Mouse (Mus musculus) forebrain, embryonic 16.5 days (tissue): Measurements from ENCODE around the gene Tnfrsf13b. TPM values are rescaled to one million over a fixed set of nuclear protein-coding genes. Genes with fewer than 3 reads are reported as not detected.
"Not testable (repeated sequence)": the region's sequence is repeated elsewhere in the genome, so short reads cannot be mapped to it uniquely, and the experiment has no call there.

Experiments used
- ATAC-seq: fragments of 200-750 bp; cut with Nextera tagmentation; 2 replicates; pipeline ENCODE4 v1.8.0; 2017; ENCODE audit warnings: mild to moderate bottlenecking, moderate library complexity
- H3K27ac ChIP-seq: fragments of 300-500 bp; sonication (generic); 2 replicates; pipeline ENCODE4 v1.5.1; 2014; ENCODE audit warnings: low read length, control low read depth
- H3K27me3 ChIP-seq: fragments of 300-500 bp; sonication (generic); replicated peaks from 2 replicates; pipeline ENCODE4 v1.6.1; 2014; ENCODE audit warnings: low read length; ENCODE audit not compliant: control insufficient read depth, insufficient read depth
- H3K36me3 ChIP-seq: fragments of 300-500 bp; sonication (generic); 2 replicates; pipeline ENCODE4 v1.6.1; 2014; ENCODE audit not compliant: control insufficient read depth, insufficient read depth
- H3K4me1 ChIP-seq: fragments of 300-500 bp; sonication (generic); replicated peaks from 2 replicates; pipeline ENCODE4 v1.6.1; 2014; ENCODE audit warnings: low read length; ENCODE audit not compliant: control insufficient read depth, insufficient read depth
- H3K4me2 ChIP-seq: fragments of 300-500 bp; sonication (generic); 2 replicates; pipeline ENCODE4 v1.6.1; 2014; ENCODE audit warnings: mild to moderate bottlenecking, low read length, control low read depth
- H3K4me3 ChIP-seq: fragments of 300-500 bp; sonication (generic); replicated peaks from 2 replicates; pipeline ENCODE4 v1.5.1; 2014; ENCODE audit warnings: mild to moderate bottlenecking, low read length, control low read depth
- H3K9ac ChIP-seq: fragments of 300-500 bp; sonication (generic); replicated peaks from 2 replicates; pipeline ENCODE4 v1.6.1; 2014; ENCODE audit warnings: low read depth, low read length, control low read depth
- H3K9me3 ChIP-seq: fragments of 300-500 bp; sonication (generic); 2 replicates; pipeline ENCODE4 v1.6.1; 2016; ENCODE audit warnings: low read length; ENCODE audit not compliant: control insufficient read depth
- WGBS: fragments of 180-500 bp; shearing (Covaris S2); extraction: QIAGEN DNeasy Blood & Tissue Kit; methylation state at CpG from one replicate; pipeline ENCODE4 v1.1.7; 2014; 5-methylcytosine and 5-hydroxymethylcytosine counted together
- polyA plus RNA-seq: library from polyadenylated mRNA; unstranded; fragments of >200 nt; fragmentation: Nextera tagmentation; extraction: Ambion mirVana; gene quantifications from 2 replicates; pipeline ENCODE4 v1.2.1, GENCODE M21; 2015

The Tnfrsf13b gene
- polyA plus RNA-seq, 1 experiment from 2014 or later, result 0.57 TPM

DNA sequence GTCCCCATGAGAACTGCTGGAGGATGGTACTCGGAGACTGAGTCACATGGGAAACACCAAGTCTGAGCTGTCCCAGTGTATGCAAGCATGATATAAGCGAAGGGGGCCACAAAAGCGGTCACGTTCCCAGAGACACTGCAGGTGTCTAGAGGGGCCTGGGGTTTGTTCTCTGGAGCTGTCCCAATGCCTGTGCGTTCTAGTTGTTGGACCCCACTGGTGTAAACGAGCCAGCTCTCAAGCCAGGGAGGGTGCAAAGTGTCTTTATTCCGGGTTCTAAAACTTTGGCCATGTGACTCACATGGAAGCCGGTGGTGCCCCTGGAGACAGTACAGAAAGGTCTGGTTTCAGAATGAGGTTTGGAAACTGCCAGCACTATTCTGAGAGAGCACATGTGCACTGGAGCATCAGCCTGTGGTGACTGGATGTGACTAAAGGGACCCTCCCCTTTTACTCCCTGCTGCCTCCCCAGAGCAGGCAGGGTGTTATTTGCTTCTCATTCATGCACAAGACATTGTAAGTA, 3.7 kb upstream of the Tnfrsf13b start:
- no peak for ATAC-seq
- no peaks in the 10 kb centered on the region for H3K4me1 ChIP-seq
- no peaks in the 10 kb centered on the region for H3K36me3 ChIP-seq
- no peaks in the 10 kb centered on the region for H3K27me3 ChIP-seq
- H3K4me3 ChIP-seq, result no peak overlapping the region
- H3K9me3 ChIP-seq, result no peaks in the 10 kb centered on the region
- H3K27ac ChIP-seq, result no peak overlapping the region
- 91% methylated on average over 8 of the region's 8 CpGs for WGBS
- no peak overlapping the region for H3K4me2 ChIP-seq
- no peak overlapping the region for H3K9ac ChIP-seq

DNA sequence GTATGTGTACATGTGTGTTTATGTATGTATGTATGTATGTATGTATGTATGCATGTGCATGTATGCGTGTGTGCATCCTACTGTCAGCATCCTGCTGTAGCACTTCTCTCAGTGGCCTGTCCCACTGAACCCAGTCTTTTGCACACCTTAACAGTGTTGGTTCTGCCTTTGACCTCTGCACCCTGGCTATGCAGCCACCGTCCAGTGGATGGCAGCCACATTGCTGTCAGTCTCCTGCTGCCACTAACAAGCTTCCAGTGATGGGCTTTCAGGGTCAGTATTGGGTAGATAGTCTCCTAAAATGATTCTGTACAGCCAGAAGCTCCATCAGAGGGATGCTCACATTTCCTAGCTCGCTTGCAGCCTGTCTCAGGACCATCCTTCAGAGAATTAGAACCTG, 2.7 kb upstream of the Tnfrsf13b start:
- H3K9ac ChIP-seq, result no peak overlapping the region
- H3K4me1 ChIP-seq, result no peaks in the 10 kb centered on the region
- H3K4me3 ChIP-seq, result no peak overlapping the region
- ATAC-seq, result no peak
- no peaks in the 10 kb centered on the region for H3K36me3 ChIP-seq
- H3K4me2 ChIP-seq, result no peak overlapping the region
- no peak overlapping the region for H3K27ac ChIP-seq
- 82% methylated on average over 3 of the region's 3 CpGs for WGBS
- H3K27me3 ChIP-seq, result no peaks in the 10 kb centered on the region
- H3K9me3 ChIP-seq, result no peaks in the 10 kb centered on the region

DNA sequence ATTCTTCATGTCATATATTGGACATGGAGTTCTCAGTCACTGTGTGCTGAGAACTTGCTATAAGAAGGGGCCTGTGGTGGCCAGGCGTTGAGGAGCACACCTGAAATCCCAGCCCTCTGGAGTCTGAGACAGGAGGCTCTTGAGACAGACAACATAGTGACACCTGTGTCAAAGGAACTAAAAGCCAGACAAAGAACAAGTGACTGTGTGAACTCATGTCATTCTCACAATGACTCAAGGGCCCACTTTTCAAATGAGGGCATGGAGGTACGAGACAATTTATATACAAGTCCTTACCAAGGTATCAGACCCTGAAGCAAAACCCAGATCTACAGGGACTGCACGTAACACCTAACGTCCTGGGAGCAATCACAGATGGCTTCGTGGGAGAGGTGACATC, 585 bp upstream of the Tnfrsf13b start:
- H3K4me2 ChIP-seq, result no peak overlapping the region

DNA sequence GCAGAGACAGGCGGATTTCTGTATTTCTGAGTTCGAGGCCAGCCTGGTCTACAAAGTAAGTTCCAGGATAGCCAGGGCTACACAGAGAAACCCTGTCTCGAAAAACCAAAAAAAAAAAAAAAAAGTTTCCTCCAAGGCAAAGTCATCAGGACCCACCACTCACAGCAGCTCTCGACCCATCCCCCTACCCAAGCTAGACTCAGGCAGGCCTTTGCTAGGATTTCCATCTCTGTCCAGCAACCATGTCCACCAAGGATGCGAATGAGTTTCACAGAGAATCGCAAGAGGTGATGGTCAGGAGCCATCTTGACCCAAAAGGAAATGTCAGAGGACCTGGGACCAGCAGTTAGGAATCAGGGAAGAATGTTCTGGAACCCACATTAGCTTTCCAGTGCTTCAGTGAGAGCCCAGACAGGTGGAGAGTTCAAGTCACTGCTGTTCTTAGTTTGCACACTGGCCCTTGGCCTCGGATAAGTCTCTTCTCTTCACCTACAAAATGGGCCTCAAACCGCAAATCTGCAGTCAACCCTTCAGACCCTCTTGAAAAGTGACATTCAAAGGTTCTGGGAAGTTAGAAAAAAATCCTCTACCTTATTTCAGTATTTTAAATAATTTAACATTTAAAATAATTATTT, 983 bp downstream of the Tnfrsf13b start:
- H3K27me3 ChIP-seq, result no peaks in the 10 kb centered on the region
- H3K4me3 ChIP-seq, result no peak overlapping the region
- H3K36me3 ChIP-seq, result no peaks in the 10 kb centered on the region
- H3K4me2 ChIP-seq, result no peak overlapping the region
- no peak for ATAC-seq
- no peaks in the 10 kb centered on the region for H3K4me1 ChIP-seq
- 91% methylated on average over 8 of the region's 8 CpGs for WGBS
- no peak overlapping the region for H3K27ac ChIP-seq
- H3K9ac ChIP-seq, result no peak overlapping the region
- no peaks in the 10 kb centered on the region for H3K9me3 ChIP-seq

More for the DNA sequence above, 585 bp upstream of the Tnfrsf13b start:
- ATAC-seq, result no peak
- H3K4me3 ChIP-seq, result no peak overlapping the region
- H3K36me3 ChIP-seq, result no peaks in the 10 kb centered on the region
- H3K27ac ChIP-seq, result no peak overlapping the region
- H3K4me1 ChIP-seq, result no peaks in the 10 kb centered on the region
- no peaks in the 10 kb centered on the region for H3K9me3 ChIP-seq
- no peaks in the 10 kb centered on the region for H3K27me3 ChIP-seq
- WGBS, result 92% methylated on average over 5 of the region's 5 CpGs
- H3K9ac ChIP-seq, result no peak overlapping the region

DNA sequence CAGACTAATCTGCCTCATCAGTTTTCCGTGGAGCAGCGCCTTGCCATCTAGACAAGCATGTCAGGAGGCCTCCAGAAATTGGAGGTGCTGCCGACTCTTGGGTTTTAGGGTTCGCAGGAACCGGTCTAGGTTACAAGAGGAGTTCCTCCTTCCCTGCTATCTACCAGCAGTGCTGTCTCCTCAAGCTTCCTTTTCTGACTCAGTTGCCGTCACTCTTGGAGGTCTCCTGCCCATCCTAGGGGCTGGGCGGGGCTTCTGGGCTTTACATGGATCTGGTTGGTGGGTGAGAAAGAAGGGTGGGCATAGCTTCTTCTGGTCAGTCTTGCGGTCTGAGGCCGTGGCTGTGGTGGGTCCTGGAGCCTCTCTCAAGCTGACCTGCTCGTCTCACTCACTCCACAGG, 2.8 kb downstream of the Tnfrsf13b start:
- no peak for ATAC-seq
- H3K27me3 ChIP-seq, result no peaks in the 10 kb centered on the region
- H3K9me3 ChIP-seq, result no peaks in the 10 kb centered on the region
- no peak overlapping the region for H3K9ac ChIP-seq
- no peak overlapping the region for H3K4me3 ChIP-seq
- H3K36me3 ChIP-seq, result no peaks in the 10 kb centered on the region
- H3K4me1 ChIP-seq, result no peaks in the 10 kb centered on the region
- no peak overlapping the region for H3K4me2 ChIP-seq
- no peak overlapping the region for H3K27ac ChIP-seq
- WGBS, result 60% methylated on average over 10 of the region's 10 CpGs

DNA sequence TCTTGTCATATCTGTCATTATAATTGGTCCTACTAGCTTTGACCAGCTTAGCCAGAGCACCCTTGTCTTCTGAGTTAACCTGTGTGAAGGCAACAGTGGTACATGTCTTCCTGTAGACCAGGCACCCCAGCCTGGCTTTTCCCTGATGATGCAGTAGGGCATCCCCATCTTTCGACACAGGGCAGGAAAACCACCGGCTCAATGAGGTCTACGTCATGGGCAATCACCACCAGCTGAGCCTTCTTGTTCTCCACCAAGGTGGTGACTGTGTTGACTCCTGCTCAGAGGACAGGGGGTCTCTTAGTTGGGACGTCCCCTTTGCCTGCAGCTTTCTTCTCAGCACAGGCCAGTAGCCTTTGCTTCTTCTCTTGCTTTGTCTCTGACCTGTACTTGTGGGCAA, 4.1 kb downstream of the Tnfrsf13b start:
- not testable (repeated sequence) for H3K4me3 ChIP-seq, H3K27ac ChIP-seq, H3K27me3 ChIP-seq, H3K36me3 ChIP-seq, H3K4me1 ChIP-seq, ATAC-seq, H3K9ac ChIP-seq, H3K9me3 ChIP-seq, H3K4me2 ChIP-seq
- WGBS, result 82% methylated on average over 4 of the region's 4 CpGs

DNA sequence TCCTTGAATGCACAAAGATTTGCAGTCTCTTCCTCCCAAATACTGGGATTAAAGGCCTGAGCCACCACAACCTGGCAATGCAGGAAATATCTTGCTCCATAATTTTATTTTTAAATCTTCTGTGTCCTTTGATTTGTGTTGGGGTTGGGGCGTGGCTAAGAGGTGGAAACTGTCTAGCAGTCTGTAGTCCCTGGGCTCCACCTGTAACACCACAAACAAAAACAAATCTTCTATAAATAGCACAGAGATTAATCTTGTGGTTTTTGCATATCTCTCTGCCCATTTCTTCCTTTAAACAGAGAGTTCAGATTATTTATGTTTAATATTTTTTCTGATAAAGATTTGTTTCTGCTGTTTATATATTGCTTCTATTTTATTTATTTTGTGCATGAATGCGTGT, 6.4 kb downstream of the Tnfrsf13b start:
- 79% methylated on average over 2 of the region's 2 CpGs for WGBS
- Histone ChIP-seq H3K9me3 (no peaks in the 10 kb centered on the region), H3K4me2 (no peak overlapping the region), H3K4me1 (no peaks in the 10 kb centered on the region), H3K4me3 (no peak overlapping the region), H3K27me3 (no peaks in the 10 kb centered on the region), H3K27ac (no peak overlapping the region), H3K36me3 (no peaks in the 10 kb centered on the region), H3K9ac (no peak overlapping the region)
- ATAC-seq, result no peak

DNA sequence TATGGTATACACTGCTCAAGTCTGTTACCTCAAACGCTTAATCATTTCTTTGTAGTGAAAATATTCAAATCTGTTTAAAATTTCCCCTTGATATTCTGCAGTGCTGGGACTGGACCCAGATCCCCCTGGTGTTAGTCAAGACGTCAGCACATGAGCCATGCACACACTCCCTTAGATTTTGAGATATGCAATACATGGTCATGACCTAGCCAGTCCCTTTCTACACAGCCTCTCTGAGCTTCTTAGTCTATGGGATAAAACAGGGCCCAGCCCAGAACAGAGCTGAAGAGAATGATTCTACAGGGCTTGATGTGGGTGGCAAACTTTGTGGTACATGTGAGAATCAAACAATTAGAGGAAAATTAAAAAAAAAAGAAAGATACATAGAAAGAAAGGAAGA, 15.1 kb downstream of the Tnfrsf13b start:
- 76% methylated on average over 2 of the region's 2 CpGs for WGBS
- Histone ChIP-seq H3K27me3 (no peaks in the 10 kb centered on the region), H3K36me3 (no peaks in the 10 kb centered on the region), H3K4me2 (no peak overlapping the region), H3K4me1 (no peaks in the 10 kb centered on the region), H3K9me3 (no peaks in the 10 kb centered on the region), H3K27ac (no peak overlapping the region), H3K9ac (no peak overlapping the region), H3K4me3 (no peak overlapping the region)
- no peak for ATAC-seq

DNA sequence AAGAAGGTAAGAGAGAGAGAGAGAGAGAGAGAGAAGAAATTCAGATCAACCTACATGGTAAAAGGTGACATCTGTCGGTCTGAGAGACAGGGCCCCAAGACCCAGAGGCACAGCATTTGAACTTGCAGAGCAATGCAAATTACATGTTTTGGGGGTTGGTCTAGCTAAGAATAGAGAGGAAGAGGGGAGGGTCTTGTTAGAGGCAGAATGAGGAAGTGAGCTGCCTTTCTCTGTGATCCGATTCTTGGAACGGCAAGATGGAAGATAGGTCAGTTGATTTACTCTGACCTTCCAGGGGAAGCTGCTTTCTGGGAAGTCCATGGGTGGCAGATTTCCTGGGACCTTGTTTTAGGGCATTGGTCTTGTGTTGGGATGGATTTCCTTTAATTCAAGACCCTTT, 15.7 kb downstream of the Tnfrsf13b start:
- 73% methylated on average over 3 of the region's 3 CpGs for WGBS
- no peaks in the 10 kb centered on the region for H3K36me3 ChIP-seq
- H3K27ac ChIP-seq, result no peak overlapping the region
- no peak overlapping the region for H3K4me2 ChIP-seq
- H3K4me1 ChIP-seq, result peaks cover 3% of the 10 kb centered on the region
- no peak overlapping the region for H3K9ac ChIP-seq
- H3K4me3 ChIP-seq, result no peak overlapping the region
- H3K27me3 ChIP-seq, result no peaks in the 10 kb centered on the region
- H3K9me3 ChIP-seq, result no peaks in the 10 kb centered on the region
- no peak for ATAC-seq
